Mouse (Mus musculus) forebrain, embryonic 12.5 days (tissue): ENCODE data around the gene Arid1b. TPM values are rescaled to one million over a fixed set of nuclear protein-coding genes. Genes with fewer than 3 reads are reported as not detected.

ENCODE experiments used
- ATAC-seq: fragments of 200-750 bp; cut with Nextera tagmentation; 2 replicates; pipeline ENCODE4 v1.8.0; 2017; ENCODE audit warnings: moderate TSS enrichment; ENCODE audit not compliant: low FRiP score
- H3K27ac ChIP-seq: fragments of 300-500 bp; sonication (generic); 2 replicates; pipeline ENCODE4 v1.5.1; 2016; ENCODE audit warnings: mild to moderate bottlenecking
- H3K27me3 ChIP-seq: fragments of 300-500 bp; sonication (generic); 2 replicates; pipeline ENCODE4 v1.6.1; 2016; ENCODE audit warnings: mild to moderate bottlenecking
- H3K36me3 ChIP-seq: fragments of 300-500 bp; sonication (generic); replicated peaks from 2 replicates; pipeline ENCODE4 v1.6.1; 2016; ENCODE audit warnings: mild to moderate bottlenecking
- H3K4me1 ChIP-seq: fragments of 300-500 bp; sonication (generic); 2 replicates; pipeline ENCODE4 v1.6.1; 2016
- H3K4me2 ChIP-seq: fragments of 300-500 bp; sonication (generic); 2 replicates; pipeline ENCODE4 v1.6.1; 2016; ENCODE audit warnings: mild to moderate bottlenecking, moderate library complexity
- H3K4me3 ChIP-seq: fragments of 300-500 bp; sonication (generic); replicated peaks from 2 replicates; pipeline ENCODE4 v1.5.1; 2016; ENCODE audit warnings: mild to moderate bottlenecking
- H3K9ac ChIP-seq: fragments of 300-500 bp; sonication (generic); 2 replicates; pipeline ENCODE4 v1.6.1; 2016; ENCODE audit warnings: mild to moderate bottlenecking
- H3K9me3 ChIP-seq: fragments of 300-500 bp; sonication (generic); 2 replicates; pipeline ENCODE4 v1.6.1; 2016
- whole genome bisulfite sequencing: fragments of 180-500 bp; shearing (Covaris S2); methylation state at CpG from one replicate; pipeline ENCODE4 v1.1.7; 2016; 5-methylcytosine and 5-hydroxymethylcytosine counted together
- polyA plus RNA-seq: library from polyadenylated mRNA; unstranded; fragments of >200 nt; fragmentation: Nextera tagmentation; extraction: Ambion mirVana; gene quantifications from 2 replicates; pipeline ENCODE4 v1.2.1, GENCODE M21; 2016

Arid1b gene
- polyA plus RNA-seq, 1 experiment from 2014 or later, result 17.4 TPM

DNA sequence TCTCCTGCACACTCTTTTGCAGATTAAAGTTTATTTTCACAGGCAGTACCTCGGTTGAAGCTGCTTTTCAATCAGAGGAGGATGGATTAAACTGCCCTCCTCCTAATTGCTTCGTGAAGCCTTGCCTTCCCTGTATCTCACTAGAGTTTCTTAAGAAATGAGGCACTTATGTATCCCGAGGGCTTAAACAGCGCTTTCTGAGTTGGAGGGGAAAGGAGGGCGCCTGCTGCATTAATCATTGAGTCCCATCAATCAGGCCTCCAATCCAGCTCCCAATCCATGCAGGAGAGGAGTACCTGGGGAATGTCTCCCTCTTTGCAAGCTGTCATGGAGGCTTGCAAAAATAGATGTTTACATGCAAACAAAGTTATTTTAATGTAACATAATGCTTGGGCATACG lies 21.9 kb upstream of the Arid1b start:
- no peaks in the 10 kb centered on the region for H3K36me3 ChIP-seq
- H3K4me1 ChIP-seq, result no peaks in the 10 kb centered on the region
- no peaks in the 10 kb centered on the region; the same call in 1 of the 2 replicates for H3K27me3 ChIP-seq
- H3K4me3 ChIP-seq, result no peak overlapping the region
- no peaks in the 10 kb centered on the region for H3K9me3 ChIP-seq
- 49% methylated on average over 6 of the region's 6 CpGs for WGBS
- ATAC-seq, result no peak
- H3K9ac ChIP-seq, result no peak overlapping the region
- no peak overlapping the region for H3K27ac ChIP-seq
- H3K4me2 ChIP-seq, result no peak overlapping the region

DNA sequence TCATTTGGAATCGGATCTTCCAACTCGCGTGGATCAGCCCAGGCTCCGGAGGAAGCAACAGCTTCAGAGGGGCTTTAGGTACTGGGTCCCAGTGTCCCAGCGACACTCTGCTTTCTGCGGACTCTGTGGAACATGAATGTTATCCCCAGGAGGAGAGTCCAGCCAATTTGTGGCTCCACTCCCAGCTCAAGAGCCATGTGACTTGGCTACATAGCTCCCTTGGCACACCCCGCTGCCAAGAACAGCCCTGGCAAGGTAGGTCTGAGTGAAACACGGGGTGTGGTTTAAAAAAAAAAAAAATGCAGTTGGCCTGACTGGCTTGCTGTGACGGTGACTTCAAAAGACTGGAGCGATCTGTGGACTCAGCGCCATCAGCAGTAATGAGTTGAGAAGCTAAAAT lies 19.4 kb upstream of the Arid1b start:
- H3K36me3 ChIP-seq, result no peaks in the 10 kb centered on the region
- no peak for ATAC-seq
- H3K27me3 ChIP-seq, result peaks cover 3% of the 10 kb centered on the region
- H3K9me3 ChIP-seq, result no peaks in the 10 kb centered on the region
- no peak overlapping the region for H3K27ac ChIP-seq
- WGBS, result 84% methylated on average over 11 of the region's 11 CpGs
- H3K9ac ChIP-seq, result no peak overlapping the region
- H3K4me1 ChIP-seq, result no peaks in the 10 kb centered on the region
- no peak overlapping the region for H3K4me3 ChIP-seq
- H3K4me2 ChIP-seq, result no peak overlapping the region

DNA sequence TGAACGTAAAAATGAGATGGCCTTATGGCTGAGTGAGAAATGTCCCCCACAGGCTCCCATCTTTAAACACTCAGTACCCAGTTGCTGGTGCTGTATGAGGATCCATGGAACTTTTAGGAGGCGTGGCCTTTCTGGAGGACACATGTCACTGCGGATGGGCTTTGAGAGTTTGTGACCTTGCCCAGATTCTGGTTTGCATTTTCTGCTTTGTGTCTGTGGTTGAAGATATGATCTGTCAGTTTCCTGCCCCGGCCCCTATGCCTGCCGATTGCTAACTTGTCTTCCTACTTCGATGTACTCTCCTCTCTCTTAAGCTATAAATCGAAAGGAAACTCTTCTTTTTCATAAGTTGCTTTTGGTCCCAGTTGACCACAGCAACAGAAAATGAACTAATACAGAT lies 14.0 kb upstream of the Arid1b start:
- no peaks in the 10 kb centered on the region for H3K9me3 ChIP-seq
- H3K27me3 ChIP-seq, result peaks cover 7% of the 10 kb centered on the region
- H3K4me2 ChIP-seq, result no peak overlapping the region
- H3K36me3 ChIP-seq, result no peaks in the 10 kb centered on the region
- no peak overlapping the region for H3K9ac ChIP-seq
- WGBS, result 93% methylated on average over 7 of the region's 7 CpGs
- H3K4me1 ChIP-seq, result no peaks in the 10 kb centered on the region
- no peak for ATAC-seq
- H3K4me3 ChIP-seq, result no peak overlapping the region
- H3K27ac ChIP-seq, result no peak overlapping the region

DNA sequence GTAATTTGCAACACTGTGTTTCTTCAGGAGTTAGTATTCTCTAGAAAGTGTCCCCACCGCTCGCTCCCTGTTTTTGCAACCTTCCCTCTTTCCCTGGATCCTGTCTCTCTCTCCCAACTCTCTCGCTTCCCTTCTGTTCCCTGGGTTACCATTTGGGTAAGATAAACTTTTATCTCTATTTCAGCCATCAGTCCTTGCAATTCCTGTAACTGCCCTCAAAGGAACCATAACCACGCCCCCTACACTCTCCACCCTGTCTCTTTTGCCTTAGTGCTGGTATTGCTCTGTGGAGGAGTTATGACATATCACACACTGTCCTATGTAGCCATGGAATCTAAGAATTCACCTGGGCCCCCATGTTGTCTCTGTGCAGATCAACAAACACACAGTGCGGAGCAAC lies 11.3 kb upstream of the Arid1b start:
- no peaks in the 10 kb centered on the region for H3K36me3 ChIP-seq
- no peak overlapping the region for H3K4me2 ChIP-seq
- ATAC-seq, result no peak
- no peak overlapping the region for H3K27ac ChIP-seq
- WGBS, result 93% methylated on average over 5 of the region's 5 CpGs
- peaks cover 29% of the 10 kb centered on the region for H3K27me3 ChIP-seq
- H3K4me1 ChIP-seq, result no peaks in the 10 kb centered on the region
- no peak overlapping the region for H3K4me3 ChIP-seq
- H3K9me3 ChIP-seq, result no peaks in the 10 kb centered on the region
- H3K9ac ChIP-seq, result no peak overlapping the region

DNA sequence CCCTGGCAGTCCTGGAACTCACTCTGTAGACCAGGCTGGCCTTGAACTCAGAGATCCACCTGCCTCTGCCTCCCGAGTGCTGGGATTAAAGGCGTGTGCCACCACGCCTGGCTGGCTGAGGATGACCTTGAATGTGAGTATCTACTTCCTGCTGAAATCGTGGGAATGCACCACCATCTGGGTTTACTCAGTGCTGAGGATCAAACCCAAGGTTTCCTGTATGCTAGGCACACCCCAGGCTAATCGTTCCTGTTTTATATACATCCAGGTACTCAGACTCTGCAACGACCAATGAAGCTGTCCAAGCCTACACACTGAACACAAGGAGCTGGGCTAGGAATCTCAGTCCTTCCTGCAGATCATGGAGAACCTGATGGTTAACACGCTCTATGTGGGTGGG lies 9.4 kb upstream of the Arid1b start:
- Histone ChIP-seq H3K9ac (no peak overlapping the region), H3K4me3 (no peak overlapping the region), H3K27me3 (peaks cover 43% of the 10 kb centered on the region), H3K4me1 (no peaks in the 10 kb centered on the region), H3K36me3 (no peaks in the 10 kb centered on the region), H3K9me3 (no peaks in the 10 kb centered on the region), H3K4me2 (no peak overlapping the region), H3K27ac (no peak overlapping the region)
- ATAC-seq, result no peak
- WGBS, result 86% methylated on average over 7 of the region's 7 CpGs

DNA sequence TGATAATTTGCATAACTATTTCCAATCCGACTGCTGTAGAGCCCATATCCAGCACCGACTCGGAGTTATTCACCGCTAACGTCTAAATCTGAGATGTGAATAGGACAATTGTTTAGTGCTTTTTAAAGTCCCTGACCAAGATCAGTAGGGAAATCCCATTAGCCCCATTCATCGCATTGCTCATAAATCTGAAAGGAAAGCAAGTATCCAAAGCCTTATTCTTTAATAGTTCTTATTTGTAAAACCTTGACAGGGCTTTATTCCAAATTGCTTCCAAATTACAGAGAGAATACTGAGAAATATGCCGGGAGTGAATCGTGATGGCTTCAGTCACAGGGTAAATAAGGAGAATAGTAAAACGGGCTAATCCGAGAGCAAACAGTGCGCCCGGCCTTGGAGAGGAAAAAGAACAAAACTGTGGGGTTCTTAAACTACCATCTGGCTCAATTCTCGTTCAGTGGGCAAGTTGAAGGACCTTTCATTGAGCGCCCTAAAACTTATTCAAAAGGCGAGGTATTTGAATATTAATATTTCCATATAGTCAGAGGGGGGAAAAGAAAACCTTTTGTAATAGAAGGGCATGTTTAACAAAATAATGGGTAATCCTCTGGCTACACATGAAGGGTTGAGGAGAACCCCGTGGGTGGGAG lies 3.1 kb upstream of the Arid1b start:
- no peaks in the 10 kb centered on the region for H3K9me3 ChIP-seq
- no peaks in the 10 kb centered on the region for H3K36me3 ChIP-seq
- peaks cover 28% of the 10 kb centered on the region for H3K4me1 ChIP-seq
- WGBS, result 15% methylated on average over 16 of the region's 16 CpGs
- H3K9ac ChIP-seq, result no peak overlapping the region
- peak overlapping the region; percentile 36; the same call in 1 of the 2 replicates for H3K4me2 ChIP-seq
- no peak for ATAC-seq
- no peak overlapping the region for H3K4me3 ChIP-seq
- H3K27me3 ChIP-seq, result peaks cover 32% of the 10 kb centered on the region
- 0 out of 2 replicates have a peak overlapping the region, but pooled peaks have one; percentile 36 for H3K27ac ChIP-seq

DNA sequence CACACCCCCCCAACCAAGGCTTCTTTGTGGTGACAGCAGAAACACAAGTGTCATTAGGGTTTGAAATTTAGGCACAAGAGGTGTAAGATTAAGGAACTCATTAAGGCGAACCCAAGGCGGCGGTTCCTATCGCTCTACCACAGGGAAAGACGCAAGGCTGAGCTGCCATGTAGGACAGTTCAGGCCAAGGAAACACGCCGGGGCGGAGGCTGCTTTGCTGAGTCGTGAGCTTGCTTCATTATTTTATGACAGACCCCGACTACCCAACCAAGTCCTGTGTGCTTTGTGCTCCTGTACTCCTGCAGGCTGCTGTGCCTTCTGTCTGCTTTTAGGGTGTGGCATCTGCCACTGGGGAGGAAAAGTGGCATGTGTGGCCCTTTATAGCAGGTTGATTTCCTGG lies 2.5 kb upstream of the Arid1b start:
- Histone ChIP-seq H3K4me2 (peak overlapping the region; percentile 36), H3K9ac (no peak overlapping the region), H3K9me3 (no peaks in the 10 kb centered on the region), H3K4me3 (no peak overlapping the region), H3K4me1 (peaks cover 28% of the 10 kb centered on the region), H3K27me3 (peaks cover 28% of the 10 kb centered on the region), H3K27ac (peak overlapping the region; percentile 36; the same call in 1 of the 2 replicates), H3K36me3 (no peaks in the 10 kb centered on the region)
- 13% methylated on average over 10 of the region's 10 CpGs for WGBS
- ATAC-seq, result no peak

DNA sequence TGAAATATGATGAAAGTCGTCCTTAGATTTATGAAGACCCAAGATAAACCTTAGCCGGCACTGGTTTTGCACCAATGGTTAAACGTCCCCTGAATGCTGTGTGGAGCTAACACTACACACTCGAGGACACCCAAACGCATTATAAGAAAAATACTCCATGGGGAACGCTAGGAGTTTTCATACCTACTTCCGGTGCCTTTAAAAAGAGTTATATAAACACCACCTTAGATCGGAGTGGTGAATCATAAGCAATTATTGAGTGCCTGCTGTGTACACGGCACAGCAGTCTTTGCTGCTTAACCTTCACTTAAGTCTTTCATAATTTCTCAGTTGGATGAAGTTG lies 664 bp upstream of the Arid1b start:
- H3K36me3 ChIP-seq, result no peaks in the 10 kb centered on the region
- WGBS, result 10% methylated on average over 9 of the region's 9 CpGs
- peak overlapping the region; percentile 98 for H3K4me3 ChIP-seq
- peaks cover 31% of the 10 kb centered on the region for H3K4me1 ChIP-seq
- no peaks in the 10 kb centered on the region for H3K9me3 ChIP-seq
- H3K27ac ChIP-seq, result peak overlapping the region; percentile 100
- H3K4me2 ChIP-seq, result peak overlapping the region; percentile 75
- peak overlapping the region; percentile 99 for H3K9ac ChIP-seq
- peaks cover 10% of the 10 kb centered on the region for H3K27me3 ChIP-seq
- no peak for ATAC-seq

DNA sequence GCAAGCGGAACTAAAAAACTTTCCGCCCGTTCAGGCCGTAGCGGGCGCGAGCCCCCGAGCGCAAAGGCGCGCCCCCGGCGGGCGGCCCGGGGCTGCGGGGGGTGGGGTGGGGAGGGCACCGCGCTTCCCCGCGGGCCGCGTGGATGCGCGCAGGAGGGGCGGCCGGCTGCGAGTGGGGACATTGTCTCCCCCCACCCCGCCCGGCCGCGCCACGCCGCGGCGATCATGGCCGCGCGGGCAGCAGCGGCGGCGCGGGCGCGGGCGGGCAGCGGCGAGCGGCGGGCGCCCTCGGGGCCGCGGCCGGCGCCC lies 326 bp downstream of the Arid1b start:
- Histone ChIP-seq H3K27ac (peak overlapping the region; percentile 100), H3K4me2 (peak overlapping the region; percentile 75), H3K36me3 (no peaks in the 10 kb centered on the region), H3K27me3 (0 out of 2 replicates have a peak, but pooled peaks cover 1% of the 10 kb centered on the region), H3K4me3 (peak overlapping the region; percentile 98), H3K9me3 (no peaks in the 10 kb centered on the region), H3K4me1 (peaks cover 35% of the 10 kb centered on the region), H3K9ac (peak overlapping the region; percentile 99)
- ATAC-seq, result peak; percentile 18; the same call in 1 of the 2 replicates
- 0% methylated on average over 5 of the region's 55 CpGs for WGBS

DNA sequence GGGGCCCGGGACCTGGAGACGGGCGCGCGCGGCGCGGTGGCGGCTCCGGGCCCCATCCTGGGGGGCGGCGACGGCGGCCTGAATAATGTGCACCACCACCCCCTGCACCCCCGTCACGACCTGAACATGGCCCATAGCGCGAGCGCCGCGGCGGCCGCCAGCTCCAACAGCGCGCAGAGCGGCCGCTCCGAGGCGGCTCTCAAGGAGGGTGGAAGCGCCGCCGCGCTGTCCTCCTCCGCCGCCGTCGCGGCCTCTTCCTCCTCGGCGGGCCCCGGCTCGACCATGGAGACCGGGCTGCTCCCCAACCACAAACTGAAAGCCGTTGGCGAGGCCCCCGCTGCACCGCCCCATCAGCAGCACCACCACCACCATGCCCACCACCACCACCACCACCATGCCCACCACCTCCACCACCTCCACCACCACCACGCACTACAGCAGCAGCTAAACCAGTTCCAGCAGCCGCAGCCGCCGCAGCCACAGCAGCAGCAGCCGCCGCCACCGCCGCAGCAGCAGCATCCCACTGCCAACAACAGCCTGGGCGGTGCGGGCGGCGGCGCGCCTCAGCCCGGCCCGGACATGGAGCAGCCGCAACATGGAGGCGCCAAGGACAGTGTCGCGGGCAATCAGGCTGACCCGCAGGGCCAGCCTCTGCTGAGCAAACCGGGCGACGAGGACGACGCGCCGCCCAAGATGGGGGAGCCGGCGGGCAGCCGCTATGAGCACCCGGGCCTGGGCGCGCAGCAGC lies 855 bp downstream of the Arid1b start:
- 0% methylated on average over 55 of the region's 81 CpGs for WGBS

DNA sequence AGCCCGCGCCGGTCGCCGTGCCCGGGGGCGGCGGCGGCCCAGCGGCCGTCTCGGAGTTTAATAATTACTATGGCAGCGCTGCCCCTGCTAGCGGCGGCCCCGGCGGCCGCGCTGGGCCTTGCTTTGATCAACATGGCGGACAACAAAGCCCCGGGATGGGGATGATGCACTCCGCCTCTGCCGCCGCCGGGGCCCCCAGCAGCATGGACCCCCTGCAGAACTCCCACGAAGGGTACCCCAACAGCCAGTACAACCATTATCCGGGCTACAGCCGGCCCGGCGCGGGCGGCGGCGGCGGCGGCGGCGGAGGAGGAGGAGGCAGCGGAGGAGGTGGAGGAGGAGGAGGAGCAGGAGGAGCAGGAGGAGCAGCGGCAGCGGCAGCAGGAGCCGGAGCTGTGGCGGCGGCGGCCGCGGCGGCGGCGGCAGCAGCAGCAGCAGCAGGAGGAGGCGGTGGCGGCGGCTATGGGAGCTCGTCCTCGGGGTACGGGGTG lies 1.5 kb downstream of the Arid1b start:
- Histone ChIP-seq H3K27ac (peak overlapping the region; percentile 100), H3K9ac (peak overlapping the region; percentile 99), H3K36me3 (no peaks in the 10 kb centered on the region), H3K9me3 (no peaks in the 10 kb centered on the region), H3K27me3 (no peaks in the 10 kb centered on the region), H3K4me3 (peak overlapping the region; percentile 98), H3K4me1 (peaks cover 39% of the 10 kb centered on the region), H3K4me2 (peak overlapping the region; percentile 75)
- ATAC-seq, result peak; percentile 39
- under 1% methylated on average over 37 of the region's 56 CpGs for WGBS

More for the DNA sequence above, 855 bp downstream of the Arid1b start:
- H3K9me3 ChIP-seq, result no peaks in the 10 kb centered on the region
- H3K36me3 ChIP-seq, result no peaks in the 10 kb centered on the region
- peak overlapping the region; percentile 75 for H3K4me2 ChIP-seq
- peak overlapping the region; percentile 100 for H3K27ac ChIP-seq
- ATAC-seq, result peak; percentile 54
- no peaks in the 10 kb centered on the region for H3K27me3 ChIP-seq
- H3K4me1 ChIP-seq, result peaks cover 38% of the 10 kb centered on the region
- H3K4me3 ChIP-seq, result peak overlapping the region; percentile 98
- peak overlapping the region; percentile 99 for H3K9ac ChIP-seq

DNA sequence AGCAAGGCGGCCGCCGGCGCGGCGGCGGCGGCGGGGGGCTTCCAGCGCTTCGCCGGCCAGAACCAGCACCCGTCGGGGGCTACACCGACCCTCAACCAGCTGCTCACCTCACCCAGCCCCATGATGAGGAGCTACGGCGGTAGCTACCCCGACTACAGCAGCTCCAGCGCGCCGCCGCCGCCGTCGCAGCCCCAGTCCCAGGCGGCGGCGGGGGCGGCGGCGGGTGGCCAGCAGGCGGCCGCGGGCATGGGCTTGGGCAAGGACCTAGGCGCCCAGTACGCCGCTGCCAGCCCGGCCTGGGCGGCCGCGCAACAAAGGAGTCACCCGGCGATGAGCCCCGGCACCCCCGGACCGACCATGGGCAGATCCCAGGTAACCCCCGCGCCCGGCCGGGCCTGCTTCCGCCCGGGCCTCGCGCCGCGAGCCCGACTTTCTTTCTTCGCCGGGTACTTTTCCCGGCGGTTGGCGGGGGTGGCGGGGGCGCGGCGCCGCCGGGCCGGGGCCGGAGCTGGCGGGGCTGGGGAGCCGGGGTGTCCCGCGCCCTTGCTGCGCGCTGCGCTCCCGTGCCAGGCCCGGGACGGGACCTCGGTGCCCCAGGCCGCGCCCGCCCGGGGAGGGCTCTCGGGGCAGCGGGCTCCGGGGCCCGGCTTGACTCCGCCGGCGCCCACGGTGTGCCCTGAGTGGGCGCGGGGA lies 2.1 kb downstream of the Arid1b start:
- Histone ChIP-seq H3K4me3 (peak overlapping the region; percentile 98), H3K36me3 (no peaks in the 10 kb centered on the region), H3K4me1 (peaks cover 40% of the 10 kb centered on the region), H3K27ac (peak overlapping the region; percentile 100), H3K9me3 (no peaks in the 10 kb centered on the region), H3K27me3 (no peaks in the 10 kb centered on the region), H3K4me2 (peak overlapping the region; percentile 75), H3K9ac (peak overlapping the region; percentile 99)
- ATAC-seq, result peak; percentile 10; the same call in 1 of the 2 replicates
- WGBS, result under 1% methylated on average over 51 of the region's 95 CpGs
